Mouse (Mus musculus): ENCODE measurements at regions not wholly inside any gene's neighbourhood (a gene's known extent, or its start where the extent isn't known, plus 50 kb on each side); places are given as distances from the start of the nearest gene placed in this dataset.

- no peak for DNase-seq
Observed at GRCm38 (mm10) chr4:152617636-152618035, 140.0 kb upstream of the Kcnab2 start.

GRCm38 (mm10) chr4:152615155-152615554, 137.5 kb upstream of the Kcnab2 start:
- no peak for DNase-seq

- no peak for DNase-seq
Observed at GRCm38 (mm10) chr4:152614356-152615100, 136.9 kb upstream of the Kcnab2 start.
